Mouse (Mus musculus): Measurements from ENCODE around the gene Cstf3.

DNA sequence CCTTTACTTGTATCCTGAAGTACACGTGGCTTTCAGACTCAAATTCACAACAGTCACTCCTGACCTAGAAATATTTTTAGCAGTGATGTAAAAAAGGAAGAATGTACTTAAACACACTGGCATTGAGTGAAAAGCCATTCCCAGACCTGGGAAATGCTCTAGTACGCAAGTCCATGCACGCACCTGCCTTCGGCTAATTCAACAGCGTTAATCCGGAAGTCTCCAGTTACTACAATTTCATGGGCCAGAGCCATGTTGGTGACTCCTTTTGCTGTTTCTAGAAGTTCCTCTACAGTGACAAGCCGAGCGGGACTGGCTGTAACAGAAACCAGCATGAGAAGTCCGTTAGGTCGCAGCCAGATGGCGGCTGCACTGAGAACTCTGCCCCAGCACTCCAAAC lies 109.3 kb downstream of the Cstf3 start:
- TF ChIP-seq EP300 (IDR thresholded peaks at IDR 0.05; ENCODE audit: insufficient read depth, low read depth, low read length) (no peak), CTCF (IDR thresholded peaks at IDR 0.05) (no peak), POLR2A (IDR thresholded peaks at IDR 0.05; ENCODE audit: insufficient read depth, low read depth, low read length) (no peak)
